8 mouse cellular contexts compared by ENCODE assay signal in the genomic region with DNA sequence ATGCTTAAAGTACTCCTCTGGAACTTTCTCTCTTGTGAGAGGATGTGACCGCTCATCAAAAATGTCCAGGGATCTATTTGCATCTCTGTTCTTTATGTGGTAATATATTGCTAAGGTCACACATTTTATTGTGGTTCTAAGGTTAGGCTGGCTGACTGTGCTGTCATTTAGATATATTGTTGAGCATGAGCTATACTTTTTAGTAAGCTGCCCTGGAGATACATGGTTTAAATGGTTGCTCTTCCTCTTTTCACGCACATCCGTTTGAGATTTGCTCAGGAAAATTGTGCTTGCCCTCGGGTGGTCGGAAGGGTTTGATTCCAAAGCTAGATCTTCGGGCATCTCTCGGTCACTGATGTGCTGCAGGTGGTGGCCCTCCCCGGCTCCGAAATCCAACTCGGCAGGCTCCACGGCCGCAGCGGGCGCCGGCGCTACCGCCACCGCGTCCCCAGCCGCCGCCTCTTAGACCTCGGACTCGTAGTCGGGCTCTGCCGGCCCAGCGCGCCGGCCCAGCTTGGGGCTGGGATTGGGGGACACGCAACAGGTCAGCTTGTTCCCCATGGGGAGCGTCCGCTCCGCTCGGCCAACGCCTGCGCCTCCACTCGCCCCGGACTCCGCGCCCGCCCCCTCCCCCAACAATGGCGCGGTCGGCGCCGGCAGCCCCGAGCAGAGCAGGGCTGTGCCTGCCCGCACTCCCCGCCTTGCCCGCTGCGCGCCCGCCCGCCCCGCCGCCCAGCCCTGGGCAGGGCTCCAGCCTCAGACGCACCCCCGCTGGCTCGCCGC. TPM values are rescaled to one million over a fixed set of nuclear protein-coding genes. Genes with fewer than 3 reads are reported as not detected.
DNase-seq lines count a peak whose midpoint lies in the region; ATAC-seq and TF ChIP-seq lines count a peak whose summit lies in the region.

No protein-coding gene starts in this region.

- no peaks in the 10 kb centered on the region for H3K9me3 ChIP-seq in heart, embryonic 13.5 days
- no peaks in the 10 kb centered on the region for H3K9me3 ChIP-seq in limb, embryonic 14.5 days (ENCODE audit: control insufficient read depth, low read length)

- no peaks in the 10 kb centered on the region for H3K4me1 ChIP-seq in heart, embryonic 13.5 days
- no peaks in the 10 kb centered on the region for H3K4me1 ChIP-seq in limb, embryonic 14.5 days (ENCODE audit: control insufficient read depth, insufficient read depth, low read length)

- H3K9ac ChIP-seq in heart, embryonic 13.5 days = peak overlapping the region; percentile 77
- peak overlapping the region; percentile 40 for H3K9ac ChIP-seq in limb, embryonic 14.5 days (ENCODE audit: low read depth, low read length, severe bottlenecking)

- no peak for TF ChIP-seq POLR2A in limb, embryonic 14.5 days (IDR thresholded peaks at IDR 0.05; ENCODE audit: borderline replicate concordance, extremely low read depth, insufficient read depth, insufficient read length)

- H3K36me3 ChIP-seq in heart, embryonic 13.5 days = no peaks in the 10 kb centered on the region
- no peaks in the 10 kb centered on the region for H3K36me3 ChIP-seq in limb, embryonic 14.5 days (ENCODE audit: control insufficient read depth, insufficient read depth, low read length)

- H3K4me2 ChIP-seq in heart, embryonic 13.5 days = peak overlapping the region; percentile 73
- H3K4me2 ChIP-seq in limb, embryonic 14.5 days (replicated peaks; ENCODE audit: low read depth, low read length, severe bottlenecking) = peak overlapping the region; percentile 54

- intact Hi-C loops in gastrocnemius, postnatal 36 days (cut with DNase I) = no loop called here

- DNase-seq in adrenal gland, adult (ENCODE audit: inconsistent age in 2 of 2, low spot score in 1 of 2) = peak; percentile 54 to 76
- DNase-seq in adrenal gland, postnatal 4 days (ENCODE audit: low spot score in 2 of 2) = no peak
- DNase-seq in adrenal gland, postnatal 14 days = peak; percentile 69
- DNase-seq in limb, embryonic 14.5 days (ENCODE audit: low spot score) = no peak
- DNase-seq in neural tube, embryonic 10.5 days (ENCODE audit: extremely low spot score, low spot score) = peak; percentile 63
- no peak for DNase-seq in urinary bladder, postnatal 36 days (ENCODE audit: low spot score in 2 of 2)
- DNase-seq in gastrocnemius, postnatal 36 days = no peak

- 2% methylated on average over 58 of the region's 59 CpGs for WGBS in heart, embryonic 13.5 days
- 4% methylated on average over 45 of the region's 59 CpGs for WGBS in limb, embryonic 14.5 days

- H3K4me3 ChIP-seq in heart, embryonic 13.5 days = peak overlapping the region; percentile 63
- H3K4me3 ChIP-seq in limb, embryonic 14.5 days (replicated peaks; ENCODE audit: low read length) = peak overlapping the region; percentile 40

- H3K27ac ChIP-seq in heart, embryonic 13.5 days (replicated peaks) = no peak overlapping the region
- no peak overlapping the region for H3K27ac ChIP-seq in limb, embryonic 14.5 days (replicated peaks; ENCODE audit: low read depth, low read length)

- no peaks in the 10 kb centered on the region for H3K27me3 ChIP-seq in heart, embryonic 13.5 days (replicated peaks)
- H3K27me3 ChIP-seq in limb, embryonic 14.5 days (ENCODE audit: control insufficient read depth, insufficient read depth, low read length) = 0 out of 2 replicates have a peak, but pooled peaks cover 5% of the 10 kb centered on the region

- ATAC-seq in heart, embryonic 13.5 days (ENCODE audit: extremely low read depth, insufficient number of reproducible peaks, low FRiP score, low TSS enrichment) = no peak
- 0 out of 2 replicates have a peak, but pooled peaks have one; percentile 41 for ATAC-seq in limb, embryonic 14.5 days (ENCODE audit: low FRiP score, low read depth)

RNA-seq across cellular contexts. Expression of gene Trim30d, which starts 5.9 kb away (rescaled TPM):
- total RNA-seq in adrenal gland, postnatal 4 days (2021) = 1 to 10 TPM; 7.8 to 9.7 TPM
- total RNA-seq in adrenal gland, postnatal 14 days (2021) = 4.1 and 4.3 TPM in 2 replicates
- 0.21 and 0.47 TPM in 2 replicates for polyA plus RNA-seq in heart, embryonic 13.5 days (2015; fragmentation: Nextera tagmentation; extraction: Ambion mirVana)
- 0.36 and 0.40 TPM in 2 replicates for polyA plus RNA-seq in limb, embryonic 14.5 days (2012; rRNA removed)
- 0.36 and 0.50 TPM in 2 replicates for polyA plus RNA-seq in limb, embryonic 14.5 days (2014; fragmentation: Nextera tagmentation; extraction: Ambion mirVana)
- under 1 TPM; 0.20 to 0.30 TPM for total RNA-seq in gastrocnemius, postnatal 36 days (2021)

RNA-seq across cellular contexts. Expression of gene Trim30a, which starts 36.8 kb away (rescaled TPM):
- 1 to 10 TPM; 4.9 to 6.5 TPM for total RNA-seq in adrenal gland, postnatal 4 days (2021)
- total RNA-seq in adrenal gland, postnatal 14 days (2021) = 3.6 and 7.3 TPM in 2 replicates
- 1.0 TPM in 2 replicates for polyA plus RNA-seq in heart, embryonic 13.5 days (2015; fragmentation: Nextera tagmentation; extraction: Ambion mirVana)
- 1.2 and 1.4 TPM in 2 replicates for polyA plus RNA-seq in limb, embryonic 14.5 days (2012; rRNA removed)
- polyA plus RNA-seq in limb, embryonic 14.5 days (2014; fragmentation: Nextera tagmentation; extraction: Ambion mirVana) = 1.3 and 1.9 TPM in 2 replicates
- total RNA-seq in gastrocnemius, postnatal 36 days (2021) = 1 to 10 TPM in 1 of 2 experiments, under 1 TPM in 1; 0.77 to 1.2 TPM

RNA-seq across cellular contexts. Expression of gene Olfr651, which starts 48.2 kb away (rescaled TPM):
- total RNA-seq in adrenal gland, postnatal 4 days (2021) = not detected
- not detected in 2 replicates for total RNA-seq in adrenal gland, postnatal 14 days (2021)
- not detected in 2 replicates for polyA plus RNA-seq in heart, embryonic 13.5 days (2015; fragmentation: Nextera tagmentation; extraction: Ambion mirVana)
- not detected in 2 replicates for polyA plus RNA-seq in limb, embryonic 14.5 days (2012; rRNA removed)
- not detected in 2 replicates for polyA plus RNA-seq in limb, embryonic 14.5 days (2014; fragmentation: Nextera tagmentation; extraction: Ambion mirVana)
- total RNA-seq in gastrocnemius, postnatal 36 days (2021) = not detected

RNA-seq across cellular contexts. Expression of gene Olfr652, which starts 58.9 kb away (rescaled TPM):
- not detected for total RNA-seq in adrenal gland, postnatal 4 days (2021)
- total RNA-seq in adrenal gland, postnatal 14 days (2021) = not detected in 2 replicates
- polyA plus RNA-seq in heart, embryonic 13.5 days (2015; fragmentation: Nextera tagmentation; extraction: Ambion mirVana) = not detected in 2 replicates
- not detected in 2 replicates for polyA plus RNA-seq in limb, embryonic 14.5 days (2012; rRNA removed)
- polyA plus RNA-seq in limb, embryonic 14.5 days (2014; fragmentation: Nextera tagmentation; extraction: Ambion mirVana) = not detected in 2 replicates
- total RNA-seq in gastrocnemius, postnatal 36 days (2021) = not detected

Comparison
In these comparisons a context has a peak if more than half of its experiments do, and no peak if none do; other contexts are left out.
1. DNase-seq: peak in adrenal gland, adult (2 of 2), adrenal gland, postnatal 14 days (single experiment) and neural tube, embryonic 10.5 days (single experiment); none in adrenal gland, postnatal 4 days (0 of 2), limb, embryonic 14.5 days (single experiment), urinary bladder, postnatal 36 days (0 of 2) and gastrocnemius, postnatal 36 days (0 of 2).